Mouse (Mus musculus) forebrain, embryonic 10.5 days (tissue): ENCODE measurements around the gene Slc4a10. TPM values are rescaled to one million over a fixed set of nuclear protein-coding genes. Genes with fewer than 3 reads are reported as not detected.

ENCODE experiments used
- DNase-seq: peaks from one replicate; pipeline ENCODE4 v3.0.0-alpha.2; 2017; ENCODE audit warnings: low spot score; ENCODE audit errors: extremely low spot score
- H3K27ac ChIP-seq: fragments of 300-500 bp; sonication (generic); 2 replicates; pipeline ENCODE4 v1.5.1; 2016; ENCODE audit warnings: mild to moderate bottlenecking
- H3K27me3 ChIP-seq: fragments of 300-500 bp; sonication (generic); 2 replicates; pipeline ENCODE4 v1.6.1; 2016; ENCODE audit warnings: mild to moderate bottlenecking; ENCODE audit not compliant: poor library complexity, severe bottlenecking
- H3K36me3 ChIP-seq: fragments of 300-500 bp; sonication (generic); replicated peaks from 2 replicates; pipeline ENCODE4 v1.6.1; 2016; ENCODE audit warnings: mild to moderate bottlenecking, moderate library complexity
- H3K4me1 ChIP-seq: fragments of 300-500 bp; sonication (generic); 2 replicates; pipeline ENCODE4 v1.6.1; 2016
- H3K4me3 ChIP-seq: fragments of 300-500 bp; sonication (generic); 2 replicates; pipeline ENCODE4 v1.5.1; 2016; ENCODE audit warnings: mild to moderate bottlenecking, moderate library complexity
- H3K9me3 ChIP-seq: fragments of 300-500 bp; sonication (generic); 2 replicates; pipeline ENCODE4 v1.6.1; 2016; ENCODE audit warnings: mild to moderate bottlenecking, moderate library complexity
- WGBS: fragments of 180-500 bp; shearing (Covaris S2); methylation state at CpG from one replicate; pipeline ENCODE4 v1.1.7; 2016; 5-methylcytosine and 5-hydroxymethylcytosine counted together
- polyA plus RNA-seq: library from polyadenylated mRNA; unstranded; fragments of >200 nt; fragmentation: Nextera tagmentation; extraction: Ambion mirVana; gene quantifications from 2 replicates; pipeline ENCODE4 v1.2.1, GENCODE M21; 2016

The Slc4a10 gene
- polyA plus RNA-seq, 1 experiment from 2014 or later, result 0.05 TPM

- Histone ChIP-seq H3K27ac (no peak overlapping the region), H3K36me3 (no peaks in the 10 kb centered on the region), H3K9me3 (no peaks in the 10 kb centered on the region), H3K27me3 (no peaks in the 10 kb centered on the region), H3K4me1 (peaks cover 7% of the 10 kb centered on the region), H3K4me3 (no peak overlapping the region)
- DNase-seq, result no peak
- 91% methylated on average over 7 of the region's 7 CpGs for WGBS
These were observed 290.8 kb downstream of the Slc4a10 start for GRCm38 (mm10) chr2:62337086-62337485.

GRCm38 (mm10) chr2:62339222-62339944, 293.1 kb downstream of the Slc4a10 start:
- 86% methylated on average over 4 of the region's 4 CpGs for WGBS
- no peaks in the 10 kb centered on the region for H3K9me3 ChIP-seq
- DNase-seq, result no peak
- H3K27me3 ChIP-seq, result no peaks in the 10 kb centered on the region
- H3K27ac ChIP-seq, result no peak overlapping the region
- no peak overlapping the region for H3K4me3 ChIP-seq
- peaks cover 8% of the 10 kb centered on the region for H3K4me1 ChIP-seq
- H3K36me3 ChIP-seq, result no peaks in the 10 kb centered on the region

GRCm38 (mm10) chr2:62341061-62341733, 294.9 kb downstream of the Slc4a10 start:
- no peaks in the 10 kb centered on the region for H3K36me3 ChIP-seq
- H3K27me3 ChIP-seq, result no peaks in the 10 kb centered on the region
- peak overlapping the region; percentile 13; the same call in 1 of the 2 replicates for H3K4me3 ChIP-seq
- no peak for DNase-seq
- 77% methylated on average over 3 of the region's 3 CpGs for WGBS
- no peaks in the 10 kb centered on the region for H3K9me3 ChIP-seq
- H3K27ac ChIP-seq, result no peak overlapping the region
- peaks cover 8% of the 10 kb centered on the region for H3K4me1 ChIP-seq

GRCm38 (mm10) chr2:62341734-62342128, 295.5 kb downstream of the Slc4a10 start:
- Histone ChIP-seq H3K27ac (no peak overlapping the region), H3K4me3 (peak overlapping the region; percentile 13; the same call in 1 of the 2 replicates), H3K4me1 (peaks cover 8% of the 10 kb centered on the region), H3K27me3 (no peaks in the 10 kb centered on the region), H3K36me3 (no peaks in the 10 kb centered on the region), H3K9me3 (no peaks in the 10 kb centered on the region)
- WGBS, result 15% methylated on average over 14 of the region's 14 CpGs
- no peak for DNase-seq

GRCm38 (mm10) chr2:62344367-62344766, 298.1 kb downstream of the Slc4a10 start:
- 77% methylated on average over 6 of the region's 6 CpGs for WGBS
- no peaks in the 10 kb centered on the region for H3K36me3 ChIP-seq
- no peak for DNase-seq

GRCm38 (mm10) chr2:62346771-62347170, 300.5 kb downstream of the Slc4a10 start:
- H3K27me3 ChIP-seq, result no peaks in the 10 kb centered on the region
- WGBS, result 35% methylated on average over 1 of the region's 1 CpGs
- no peaks in the 10 kb centered on the region for H3K36me3 ChIP-seq
- no peak for DNase-seq
- H3K4me3 ChIP-seq, result no peak overlapping the region
- H3K4me1 ChIP-seq, result peaks cover 5% of the 10 kb centered on the region
- no peaks in the 10 kb centered on the region for H3K9me3 ChIP-seq
- H3K27ac ChIP-seq, result no peak overlapping the region

More at GRCm38 (mm10) chr2:62344367-62344766, 298.1 kb downstream of the Slc4a10 start:
- H3K9me3 ChIP-seq, result no peaks in the 10 kb centered on the region
- H3K4me1 ChIP-seq, result peaks cover 8% of the 10 kb centered on the region
- H3K4me3 ChIP-seq, result no peak overlapping the region
- no peak overlapping the region for H3K27ac ChIP-seq
- H3K27me3 ChIP-seq, result no peaks in the 10 kb centered on the region

- H3K4me3 ChIP-seq, result no peak overlapping the region
- H3K27me3 ChIP-seq, result no peaks in the 10 kb centered on the region
- no peaks in the 10 kb centered on the region for H3K36me3 ChIP-seq
- whole genome bisulfite sequencing, result 92% methylated on average over 9 of the region's 9 CpGs
- no peak for DNase-seq
- H3K9me3 ChIP-seq, result no peaks in the 10 kb centered on the region; the same call in 1 of the 2 replicates
- H3K27ac ChIP-seq, result no peak overlapping the region
- H3K4me1 ChIP-seq, result no peaks in the 10 kb centered on the region
These were observed 301.5 kb downstream of the Slc4a10 start for GRCm38 (mm10) chr2:62347762-62348161.

GRCm38 (mm10) chr2:62352035-62352434, 305.8 kb downstream of the Slc4a10 start:
- Histone ChIP-seq H3K27me3 (no peaks in the 10 kb centered on the region), H3K4me1 (peaks cover 27% of the 10 kb centered on the region), H3K9me3 (no peaks in the 10 kb centered on the region; the same call in 1 of the 2 replicates), H3K36me3 (no peaks in the 10 kb centered on the region), H3K27ac (no peak overlapping the region), H3K4me3 (no peak overlapping the region)
- 86% methylated on average over 3 of the region's 3 CpGs for WGBS
- DNase-seq, result no peak

GRCm38 (mm10) chr2:62355766-62356165, 309.5 kb downstream of the Slc4a10 start:
- Histone ChIP-seq H3K27ac (peak overlapping the region; percentile 13), H3K9me3 (no peaks in the 10 kb centered on the region; the same call in 1 of the 2 replicates), H3K4me1 (peaks cover 27% of the 10 kb centered on the region), H3K27me3 (no peaks in the 10 kb centered on the region), H3K4me3 (no peak overlapping the region), H3K36me3 (no peaks in the 10 kb centered on the region)
- WGBS, result 47% methylated on average over 6 of the region's 6 CpGs
- peak; percentile 16 for DNase-seq

GRCm38 (mm10) chr2:62356606-62357005, 310.3 kb downstream of the Slc4a10 start:
- Histone ChIP-seq H3K27ac (0 out of 2 replicates have a peak overlapping the region, but pooled peaks have one; percentile 2), H3K27me3 (no peaks in the 10 kb centered on the region), H3K4me1 (peaks cover 27% of the 10 kb centered on the region), H3K9me3 (no peaks in the 10 kb centered on the region; the same call in 1 of the 2 replicates), H3K36me3 (no peaks in the 10 kb centered on the region), H3K4me3 (no peak overlapping the region)
- no peak for DNase-seq
- 89% methylated on average over 14 of the region's 14 CpGs for WGBS

- Histone ChIP-seq H3K36me3 (no peaks in the 10 kb centered on the region), H3K9me3 (no peaks in the 10 kb centered on the region; the same call in 1 of the 2 replicates), H3K4me1 (peaks cover 27% of the 10 kb centered on the region), H3K27me3 (no peaks in the 10 kb centered on the region), H3K4me3 (no peak overlapping the region), H3K27ac (0 out of 2 replicates have a peak overlapping the region, but pooled peaks have one; percentile 2)
- no peak for DNase-seq
- 82% methylated on average over 7 of the region's 7 CpGs for WGBS
These were observed 311.0 kb downstream of the Slc4a10 start for GRCm38 (mm10) chr2:62357259-62357658.

- no peak overlapping the region for H3K4me3 ChIP-seq
- H3K9me3 ChIP-seq, result no peaks in the 10 kb centered on the region
- no peaks in the 10 kb centered on the region for H3K27me3 ChIP-seq
- H3K36me3 ChIP-seq, result no peaks in the 10 kb centered on the region
- no peak overlapping the region for H3K27ac ChIP-seq
- DNase-seq, result no peak
- peaks cover 4% of the 10 kb centered on the region for H3K4me1 ChIP-seq
- 86% methylated on average over 6 of the region's 6 CpGs for WGBS
These were observed 314.6 kb downstream of the Slc4a10 start for GRCm38 (mm10) chr2:62360872-62361271.

GRCm38 (mm10) chr2:62361514-62361913, 315.3 kb downstream of the Slc4a10 start:
- Histone ChIP-seq H3K36me3 (no peaks in the 10 kb centered on the region), H3K27me3 (no peaks in the 10 kb centered on the region), H3K4me1 (no peaks in the 10 kb centered on the region), H3K4me3 (no peak overlapping the region), H3K9me3 (no peaks in the 10 kb centered on the region), H3K27ac (no peak overlapping the region)
- WGBS, result 84% methylated on average over 3 of the region's 3 CpGs
- no peak for DNase-seq
